Mouse (Mus musculus): ENCODE data around the gene Ppp1r14a. TPM values are rescaled to one million over a fixed set of nuclear protein-coding genes. Genes with fewer than 3 reads are reported as not detected.

Ppp1r14a gene
- total RNA-seq, 4 experiments from 2014 or later: 35.3 to 41.0 (median 39.8) TPM

GRCm38 (mm10) chr7:29302641-29303040 lies 13.5 kb downstream of the Ppp1r14a start:
- DNase-seq (ENCODE audit: low spot score in 2 of 2): no peak

- peak; percentile 67 to 94 for DNase-seq (ENCODE audit: low spot score in 2 of 2)
These were observed 14.8 kb downstream of the Ppp1r14a start, which contains the start of gene Dpf1 for GRCm38 (mm10) chr7:29303738-29304462. Dpf1 (plus strand) TSS chr7:29303951.

- DNase-seq (ENCODE audit: low spot score in 2 of 2): peak in 1 of 2 experiments; percentile 46
These were observed 15.6 kb downstream of the Ppp1r14a start for GRCm38 (mm10) chr7:29304463-29305262.

GRCm38 (mm10) chr7:29305263-29305988 lies 16.3 kb downstream of the Ppp1r14a start:
- peak in 1 of 2 experiments; percentile 46 for DNase-seq (ENCODE audit: low spot score in 2 of 2)

GRCm38 (mm10) chr7:29306108-29306507 lies 17.0 kb downstream of the Ppp1r14a start:
- peak in 1 of 2 experiments; percentile 8 for DNase-seq (ENCODE audit: low spot score in 2 of 2)

- DNase-seq (ENCODE audit: low spot score in 2 of 2): peak in 1 of 2 experiments; percentile 26
These were observed 17.5 kb downstream of the Ppp1r14a start for GRCm38 (mm10) chr7:29306619-29307018.

GRCm38 (mm10) chr7:29307350-29308104 lies 18.4 kb downstream of the Ppp1r14a start:
- DNase-seq (ENCODE audit: low spot score in 2 of 2): peak; percentile 93

- no peak for DNase-seq (ENCODE audit: low spot score in 2 of 2)
These were observed 20.2 kb downstream of the Ppp1r14a start for GRCm38 (mm10) chr7:29309221-29309721.

- DNase-seq (ENCODE audit: low spot score in 2 of 2): no peak
These were observed 20.6 kb downstream of the Ppp1r14a start for GRCm38 (mm10) chr7:29309749-29310148.

GRCm38 (mm10) chr7:29313051-29313450 lies 23.9 kb downstream of the Ppp1r14a start:
- DNase-seq (ENCODE audit: low spot score in 2 of 2): no peak

GRCm38 (mm10) chr7:29313572-29314261 lies 24.6 kb downstream of the Ppp1r14a start:
- DNase-seq (ENCODE audit: low spot score in 2 of 2): no peak

GRCm38 (mm10) chr7:29314844-29315628 lies 25.9 kb downstream of the Ppp1r14a start:
- DNase-seq (ENCODE audit: low spot score in 2 of 2): peak in 1 of 2 experiments; percentile 84

- no peak for DNase-seq (ENCODE audit: low spot score in 2 of 2)
These were observed 27.1 kb downstream of the Ppp1r14a start for GRCm38 (mm10) chr7:29316137-29316734.

- peak in 1 of 2 experiments; percentile 85 for DNase-seq (ENCODE audit: low spot score in 2 of 2)
These were observed 27.9 kb downstream of the Ppp1r14a start for GRCm38 (mm10) chr7:29316976-29317375.

GRCm38 (mm10) chr7:29317558-29317957 lies 28.4 kb downstream of the Ppp1r14a start:
- peak in 1 of 2 experiments; percentile 58 for DNase-seq (ENCODE audit: low spot score in 2 of 2)

GRCm38 (mm10) chr7:29318115-29318911 lies 29.2 kb downstream of the Ppp1r14a start:
- DNase-seq (ENCODE audit: low spot score in 2 of 2): peak in 1 of 2 experiments; percentile 81

GRCm38 (mm10) chr7:29319337-29320307 lies 30.5 kb downstream of the Ppp1r14a start:
- no peak for DNase-seq (ENCODE audit: low spot score in 2 of 2)

Measured in left cerebral cortex, adult 8-10 months (tissue).